Mouse (Mus musculus) retina, adult 2 months (tissue): Measurements from ENCODE around the gene Slco3a1.

ENCODE experiments used
- DNase-seq: peaks from one replicate; pipeline ENCODE4 v3.0.0-alpha.2; 2012; ENCODE audit warnings: low read depth, low spot score

Gene Slco3a1

DNA sequence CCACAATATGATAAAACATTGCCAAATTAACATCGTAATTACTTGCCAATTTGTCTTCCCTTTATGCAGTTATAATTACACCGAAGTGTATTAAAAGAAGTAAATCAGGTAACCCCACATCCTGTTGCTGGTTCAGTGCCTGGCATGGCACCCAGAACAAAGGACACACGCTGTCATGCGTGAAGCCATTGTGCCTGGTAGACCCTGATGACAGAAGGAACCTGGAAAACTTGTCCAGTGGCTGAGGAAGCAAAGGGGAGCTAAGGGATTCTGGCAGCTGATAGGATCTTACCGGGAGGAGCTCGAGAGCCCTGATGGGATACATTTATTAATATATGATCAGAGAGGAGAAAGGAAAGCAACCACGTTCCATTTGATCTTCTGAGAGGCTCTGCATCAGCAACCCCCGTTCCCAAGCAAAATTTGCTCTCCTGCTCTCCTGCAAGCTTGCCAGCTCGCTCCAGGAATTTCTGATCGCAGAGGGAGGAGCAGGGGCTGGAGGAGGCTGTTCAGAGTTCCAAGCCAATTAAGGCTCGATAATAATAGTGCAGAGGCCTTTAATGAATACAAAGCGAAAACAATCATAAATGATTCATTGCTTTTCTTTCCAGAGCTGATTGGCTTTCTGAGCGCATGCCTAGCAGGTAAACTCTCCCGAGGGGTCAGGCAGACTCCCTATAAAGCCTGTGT lies 250.8 kb downstream of the Slco3a1 start:
- DNase-seq: no peak

DNA sequence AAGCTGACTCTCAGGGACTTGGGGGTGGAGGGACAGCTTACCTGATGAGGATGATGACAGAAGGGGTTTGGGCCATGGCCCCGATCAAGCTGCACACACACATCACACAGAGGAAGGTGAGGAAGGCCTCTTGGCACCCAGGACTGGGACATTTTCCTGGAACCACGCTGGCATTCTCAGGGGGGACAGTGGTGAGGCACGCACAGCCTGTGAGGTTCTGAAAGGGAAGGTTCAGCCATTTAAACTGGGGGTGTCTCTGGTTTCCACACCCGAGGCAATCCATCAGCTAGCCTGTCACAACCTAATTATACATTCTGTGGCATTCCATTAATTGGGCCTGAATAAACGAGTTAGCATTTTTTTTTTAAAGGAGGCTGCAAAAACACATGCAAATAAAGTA lies 251.5 kb downstream of the Slco3a1 start:
- DNase-seq: no peak

DNA sequence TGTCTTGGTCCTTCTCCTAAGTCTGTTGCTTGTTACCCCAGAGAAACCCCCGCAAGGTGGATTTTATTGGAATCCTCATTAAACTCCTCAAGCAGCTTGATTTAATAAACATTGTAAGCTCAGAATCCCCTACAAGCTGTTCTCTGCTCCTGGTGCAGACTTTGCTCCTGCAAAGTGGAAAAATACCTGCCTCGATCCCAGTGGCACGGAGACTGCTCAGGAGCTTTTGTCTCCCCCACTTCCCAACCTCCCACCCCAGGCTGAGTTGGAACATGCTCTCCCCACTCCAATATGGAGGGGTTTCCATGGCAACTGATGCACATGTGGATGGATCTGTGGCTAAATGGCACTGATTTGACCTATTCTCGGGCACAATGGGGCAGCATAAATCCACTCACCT lies 268.0 kb downstream of the Slco3a1 start:
- DNase-seq: no peak

DNA sequence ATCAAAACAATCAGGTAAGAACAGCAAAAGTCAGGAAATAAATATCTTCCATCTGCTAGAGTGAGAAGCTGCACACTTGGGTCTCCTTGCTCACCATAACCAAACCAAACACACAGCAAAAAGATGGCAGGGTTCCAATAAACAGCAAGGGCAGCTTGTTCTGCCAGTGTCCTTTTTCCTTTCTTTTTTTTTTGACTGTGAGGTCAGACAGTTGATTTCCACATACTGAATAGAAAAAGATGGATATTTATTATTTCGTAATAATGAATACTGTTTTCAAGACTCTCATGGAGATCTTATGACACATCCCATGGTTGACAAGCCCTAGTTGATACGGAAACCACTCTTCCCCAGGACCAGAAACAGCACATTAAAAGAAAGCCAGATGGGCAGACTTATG lies 274.2 kb downstream of the Slco3a1 start:
- no peak for DNase-seq

DNA sequence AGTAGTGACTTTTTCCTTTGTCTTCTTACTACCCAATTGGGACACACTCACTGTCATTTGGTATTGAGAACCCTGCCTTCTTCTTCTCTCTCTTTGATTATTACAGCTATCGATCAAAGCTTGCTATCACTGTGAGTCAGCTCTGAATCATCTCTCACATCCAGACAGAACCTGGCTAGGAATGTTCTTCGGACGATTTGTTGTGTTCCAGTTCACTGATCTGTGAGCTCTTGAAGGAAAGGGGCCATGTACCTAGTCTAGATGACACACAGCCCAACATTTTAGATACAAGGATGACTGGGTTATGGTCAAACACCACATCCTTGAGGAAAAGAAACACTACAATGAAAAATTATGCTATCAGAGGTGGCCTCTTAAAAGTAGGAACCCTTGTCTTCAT lies 275.2 kb downstream of the Slco3a1 start:
- no peak for DNase-seq

DNA sequence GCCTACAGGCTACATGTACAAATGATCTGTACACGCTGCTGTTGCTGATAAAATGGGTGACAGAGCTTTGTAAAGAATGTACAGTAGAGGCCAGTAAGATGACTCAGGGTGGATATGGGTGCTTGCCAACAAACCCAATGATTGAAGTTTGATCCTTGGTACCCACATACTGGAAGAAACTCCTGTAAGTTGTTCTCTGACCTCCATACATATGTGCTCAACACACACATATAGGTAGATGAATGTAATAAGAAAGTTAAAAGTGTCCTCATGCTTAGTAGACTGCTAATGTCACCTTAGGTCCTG lies 284.5 kb downstream of the Slco3a1 start:
- DNase-seq: no peak

DNA sequence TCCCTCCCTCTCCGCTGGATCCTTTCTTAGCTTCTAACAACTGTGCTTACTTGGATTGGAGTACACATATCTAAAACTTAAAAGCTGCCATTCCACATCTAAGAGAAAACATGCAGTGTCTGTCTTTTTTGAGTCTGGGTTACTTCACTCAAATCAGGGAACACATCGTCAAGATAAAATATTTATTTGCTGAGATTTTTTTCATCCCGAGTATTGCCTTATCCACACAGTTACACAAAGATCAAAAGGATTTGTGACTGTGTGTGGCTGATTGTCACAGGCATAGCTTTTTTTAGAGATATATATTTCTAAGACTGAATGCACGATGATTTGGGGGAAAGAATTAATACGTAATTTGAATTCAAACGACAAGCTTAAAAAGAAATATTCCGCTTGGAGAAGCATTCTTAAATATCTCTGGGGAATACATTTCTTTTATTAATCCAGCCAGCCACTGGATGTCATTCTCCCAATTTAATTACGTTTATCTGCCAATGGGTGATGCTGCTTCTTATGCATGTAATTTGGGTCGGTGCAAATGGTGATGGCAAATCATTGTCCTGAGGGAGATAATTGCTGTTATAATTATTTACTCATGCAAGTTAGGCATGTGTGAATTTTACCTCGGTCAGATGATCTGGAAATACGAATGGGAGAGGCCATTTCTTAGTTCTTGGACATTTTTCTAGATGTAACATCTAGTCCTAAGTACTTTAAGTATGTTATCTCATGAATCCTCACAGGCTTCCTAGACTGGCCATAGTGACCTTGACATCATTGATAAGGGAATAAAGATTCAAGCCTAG lies 285.1 kb downstream of the Slco3a1 start:
- no peak for DNase-seq

DNA sequence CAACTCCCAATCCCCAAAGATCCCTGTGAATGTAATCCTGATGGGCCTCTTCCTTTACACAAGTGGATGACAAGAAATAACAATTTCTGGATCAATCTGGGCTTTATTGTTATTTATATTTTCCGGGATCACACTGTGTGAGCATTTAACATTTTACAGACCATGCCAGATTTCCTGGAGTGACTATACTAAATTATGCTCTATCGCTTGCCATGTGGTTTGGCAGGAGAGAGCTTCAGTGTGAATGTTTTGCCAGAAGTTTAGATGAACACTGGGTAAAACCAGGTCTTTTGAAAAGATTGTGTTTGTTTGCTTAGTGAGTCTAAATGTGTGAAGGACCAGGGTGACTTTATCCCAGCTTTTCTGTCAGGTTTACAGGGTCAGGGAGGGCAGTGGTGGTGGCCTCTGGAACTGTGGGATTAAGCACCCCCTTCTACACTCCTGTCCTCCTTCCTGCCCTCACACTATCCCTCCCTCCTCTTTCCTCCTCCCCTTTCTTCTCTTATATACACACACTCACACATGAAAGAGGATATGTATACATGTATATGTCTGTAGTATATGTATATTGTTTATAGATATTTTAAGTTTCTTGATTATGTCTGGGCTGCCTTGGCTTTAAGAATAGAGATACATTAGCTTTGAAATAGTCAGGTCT lies 287.9 kb downstream of the Slco3a1 start:
- DNase-seq: no peak

DNA sequence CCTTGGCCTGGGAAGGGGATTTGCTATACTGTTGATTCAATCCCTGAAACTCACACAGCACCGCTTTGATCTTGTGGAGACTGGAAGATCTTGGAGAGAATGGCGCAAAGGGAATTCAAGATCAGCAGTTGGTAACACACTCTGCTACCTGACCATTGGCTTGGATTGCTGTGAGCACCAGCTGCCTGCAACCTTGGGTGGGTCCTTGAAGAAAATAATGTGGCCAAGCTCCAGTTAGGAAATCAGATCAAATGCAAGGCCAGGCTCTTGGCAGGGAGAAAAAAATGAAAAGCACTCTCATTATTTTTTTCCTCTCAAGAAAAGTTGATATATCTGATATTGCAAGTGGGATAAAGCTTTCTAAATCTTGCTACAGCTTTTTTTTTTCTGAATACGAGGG lies 298.3 kb downstream of the Slco3a1 start:
- DNase-seq: no peak

DNA sequence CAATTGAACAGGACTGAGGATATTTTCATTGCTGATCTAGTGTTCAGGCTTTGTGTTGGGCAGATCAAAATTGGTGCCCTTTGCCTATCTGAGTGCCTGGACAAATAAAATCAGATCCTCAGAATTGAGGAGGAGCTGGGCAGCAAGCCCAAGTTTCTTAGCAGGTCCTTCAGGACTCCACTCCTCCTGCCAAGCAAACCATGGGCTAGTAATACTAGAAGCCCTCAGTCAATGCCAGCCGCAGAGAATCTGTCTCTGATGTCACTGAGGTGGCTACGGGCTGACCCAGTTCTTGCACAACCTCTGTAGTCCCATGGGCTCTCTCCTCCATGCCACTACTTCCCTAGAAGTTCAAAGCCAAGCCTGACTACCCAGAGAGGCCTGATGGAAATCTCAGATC lies 302.5 kb downstream of the Slco3a1 start:
- DNase-seq: no peak

DNA sequence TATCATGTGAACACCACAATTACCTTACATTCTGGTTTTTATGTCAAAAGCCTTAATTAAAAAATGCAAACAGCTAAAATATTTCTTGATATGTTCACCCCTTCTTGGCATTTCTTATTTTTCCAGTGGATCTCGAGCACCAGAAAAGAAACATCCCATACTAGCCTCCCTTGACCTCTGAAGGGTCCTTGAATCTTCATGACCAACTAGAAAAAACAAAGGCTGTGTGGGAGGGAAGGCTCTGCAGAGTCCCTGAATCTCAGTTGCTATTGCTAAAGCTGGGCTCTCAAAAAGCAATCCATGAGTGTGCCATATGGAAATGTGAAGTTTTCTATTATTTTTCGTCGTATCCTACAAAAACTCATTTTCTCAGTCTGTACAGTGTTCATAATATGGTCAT lies 313.3 kb downstream of the Slco3a1 start:
- no peak for DNase-seq

DNA sequence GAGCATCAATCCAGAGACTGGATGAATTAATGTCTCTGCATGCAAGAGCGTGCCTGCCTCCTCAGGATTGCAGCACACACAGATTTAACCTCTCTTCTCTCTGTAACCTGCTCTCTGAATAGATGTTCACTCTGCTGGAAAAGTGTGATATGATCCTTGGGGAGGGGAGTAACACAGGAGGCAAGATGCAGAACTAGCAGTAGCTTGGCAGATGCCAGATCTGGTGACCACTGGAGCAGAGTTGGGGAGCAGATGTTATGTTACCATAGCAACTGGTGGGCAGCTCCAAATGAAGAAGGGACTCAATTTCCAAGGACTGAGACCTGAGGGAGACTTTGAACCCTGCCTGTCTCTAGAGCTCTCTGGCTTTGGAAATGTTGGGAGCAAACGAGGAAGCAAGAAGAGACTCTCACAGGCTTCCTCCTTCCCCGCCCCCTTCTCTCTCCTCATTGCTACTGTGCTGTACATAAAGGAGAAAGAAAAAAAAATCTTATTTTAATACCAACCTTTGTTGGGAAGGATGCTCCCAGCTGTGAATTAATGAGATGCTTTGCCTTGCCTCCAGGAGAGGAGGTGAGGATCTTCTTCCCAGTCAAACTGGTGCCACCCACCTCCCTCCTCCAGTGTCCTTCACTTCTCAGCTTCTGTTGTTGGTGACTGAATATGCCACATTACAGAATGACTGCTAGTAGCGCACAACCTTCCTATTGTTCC lies 314.0 kb downstream of the Slco3a1 start:
- no peak for DNase-seq
